Mouse (Mus musculus): ENCODE results near the gene Apol11b.

DNA sequence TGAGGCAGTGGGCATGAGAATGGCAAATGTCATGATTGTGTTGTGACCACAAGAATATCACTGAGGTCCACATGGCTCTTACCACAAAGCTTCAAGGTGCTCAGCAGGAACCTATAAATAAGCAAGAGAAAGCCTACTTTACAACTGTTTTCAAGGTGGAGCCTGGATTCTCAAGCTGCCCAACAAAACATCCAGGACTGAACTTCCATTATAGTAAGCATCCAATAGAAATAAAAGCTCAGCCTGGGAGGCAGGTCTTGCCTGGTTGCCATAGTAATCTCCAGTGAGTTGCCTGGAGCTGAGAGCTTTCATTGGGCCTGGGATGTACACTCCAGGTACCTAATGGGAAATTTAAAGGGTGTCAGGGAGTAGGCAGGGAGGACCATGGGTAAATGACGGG lies 44.1 kb downstream of the Apol11b start, which contains the start of gene Gm36245:
- no peak for TF ChIP-seq CTCF (IDR thresholded peaks at IDR 0.05; ENCODE audit: borderline replicate concordance, insufficient read depth, low read length)
- TF ChIP-seq POLR2A (IDR thresholded peaks at IDR 0.05; ENCODE audit: low read depth, low read length) = no peak

Data from embryonic fibroblast, embryonic 13.5 days (primary cell).